Mouse (Mus musculus) megakaryocyte, embryonic 14.5 days (primary cell): ENCODE data around the gene Gm19935. TPM values are rescaled to one million over a fixed set of nuclear protein-coding genes. Genes with fewer than 3 reads are reported as not detected.

Experiments
- H3K27me3 ChIP-seq: replicated peaks from 2 replicates; pipeline ENCODE3; 2012; ENCODE audit warnings: inconsistent platforms
- H3K36me3 ChIP-seq: replicated peaks from 2 replicates; pipeline ENCODE3; 2012; ENCODE audit warnings: low read length, inconsistent platforms, mixed read lengths
- H3K4me1 ChIP-seq: 2 replicates; pipeline ENCODE4 v1.6.1; 2012; ENCODE audit warnings: inconsistent platforms
- H3K4me3 ChIP-seq: replicated peaks from 2 replicates; pipeline ENCODE3; 2012; ENCODE audit warnings: moderate library complexity, mild to moderate bottlenecking, inconsistent platforms
- H3K9me3 ChIP-seq: 2 replicates; pipeline ENCODE4 v1.6.1; 2012; ENCODE audit warnings: inconsistent platforms
- FLI1 ChIP-seq: IDR thresholded peaks from 2 replicates; pipeline ENCODE4 v1.6.1; 2012; ENCODE audit warnings: low read length, inconsistent platforms, mixed read lengths
- GATA1 ChIP-seq: IDR thresholded peaks from 3 replicates; pipeline ENCODE4 v1.6.1; 2012; ENCODE audit warnings: mixed read lengths, low read length, inconsistent platforms, borderline replicate concordance
- polyA plus RNA-seq: library from polyadenylated mRNA; stranded (reverse); fragments of >175 nt; gene quantifications from 2 replicates; pipeline ENCODE4 v1.2.3, GENCODE M21; 2012; ENCODE audit warnings: low replicate concordance; ENCODE audit not compliant: insufficient read depth

Gm19935 gene
- polyA plus RNA-seq, 1 experiment = not detected

DNA sequence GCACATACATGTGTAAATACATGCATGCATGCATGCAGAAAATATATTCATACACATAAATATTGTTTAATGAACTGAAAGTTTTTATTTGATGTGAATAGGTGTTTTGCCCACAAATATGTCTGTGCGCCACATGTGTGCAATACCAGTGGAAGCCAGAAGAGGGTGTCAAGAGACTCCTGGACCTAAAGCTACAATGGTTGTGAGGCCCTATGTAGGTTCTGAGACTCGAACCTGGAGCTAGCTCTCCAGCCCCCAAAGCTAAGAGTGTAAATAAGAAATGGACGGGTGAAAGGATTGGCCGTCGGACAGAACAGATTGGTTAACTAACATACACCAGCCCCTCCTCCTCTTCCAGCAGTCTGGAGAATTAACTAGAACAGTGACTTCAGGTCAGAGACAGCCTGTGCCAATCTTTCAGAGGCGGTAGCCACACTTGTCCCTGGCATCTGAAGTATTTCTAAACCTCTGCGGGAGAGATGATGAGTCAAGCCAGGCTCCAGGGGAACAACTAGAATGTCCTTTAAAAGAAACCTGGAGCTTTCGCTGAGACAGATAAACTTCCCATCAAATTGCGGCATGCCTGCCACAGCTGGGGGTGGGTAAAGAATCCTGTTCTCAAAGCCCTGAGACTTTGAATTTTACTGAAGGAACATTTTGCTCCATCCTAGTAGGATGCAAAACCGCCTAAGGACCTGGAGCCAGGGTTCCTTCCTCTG, 3.4 kb downstream of the Gm19935 start:
- no peak for TF ChIP-seq FLI1
- no peak for TF ChIP-seq GATA1

DNA sequence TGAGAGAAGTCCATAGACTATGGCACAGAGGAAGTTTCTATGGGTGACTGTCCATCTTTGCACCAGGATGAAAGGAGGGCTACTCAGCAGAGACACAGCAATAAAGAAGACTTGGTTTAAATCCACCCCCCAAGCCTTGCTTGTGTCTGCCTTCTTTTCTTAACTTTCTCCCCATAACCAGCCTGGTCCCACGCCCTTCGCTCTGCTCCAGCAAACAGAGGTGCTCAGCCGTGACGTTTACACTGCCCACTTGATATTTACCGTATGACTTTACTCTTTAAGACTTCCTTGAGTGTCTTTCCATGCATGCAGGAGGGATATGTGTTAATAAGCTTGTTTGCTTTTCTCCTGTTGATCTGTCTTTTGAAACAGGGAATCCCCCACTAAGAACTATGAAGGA, 17.7 kb downstream of the Gm19935 start:
- TF ChIP-seq GATA1 (no peak), FLI1 (no peak)
- peaks cover 9% of the 10 kb centered on the region for H3K9me3 ChIP-seq
- peaks cover 21% of the 10 kb centered on the region for H3K4me1 ChIP-seq
- no peaks in the 10 kb centered on the region for H3K36me3 ChIP-seq
- H3K4me3 ChIP-seq = no peak overlapping the region
- no peaks in the 10 kb centered on the region for H3K27me3 ChIP-seq

More for the DNA sequence above, 3.4 kb downstream of the Gm19935 start:
- Histone ChIP-seq H3K9me3 (peaks cover 6% of the 10 kb centered on the region), H3K4me3 (no peak overlapping the region), H3K4me1 (no peaks in the 10 kb centered on the region), H3K27me3 (peaks cover 4% of the 10 kb centered on the region), H3K36me3 (no peaks in the 10 kb centered on the region)

DNA sequence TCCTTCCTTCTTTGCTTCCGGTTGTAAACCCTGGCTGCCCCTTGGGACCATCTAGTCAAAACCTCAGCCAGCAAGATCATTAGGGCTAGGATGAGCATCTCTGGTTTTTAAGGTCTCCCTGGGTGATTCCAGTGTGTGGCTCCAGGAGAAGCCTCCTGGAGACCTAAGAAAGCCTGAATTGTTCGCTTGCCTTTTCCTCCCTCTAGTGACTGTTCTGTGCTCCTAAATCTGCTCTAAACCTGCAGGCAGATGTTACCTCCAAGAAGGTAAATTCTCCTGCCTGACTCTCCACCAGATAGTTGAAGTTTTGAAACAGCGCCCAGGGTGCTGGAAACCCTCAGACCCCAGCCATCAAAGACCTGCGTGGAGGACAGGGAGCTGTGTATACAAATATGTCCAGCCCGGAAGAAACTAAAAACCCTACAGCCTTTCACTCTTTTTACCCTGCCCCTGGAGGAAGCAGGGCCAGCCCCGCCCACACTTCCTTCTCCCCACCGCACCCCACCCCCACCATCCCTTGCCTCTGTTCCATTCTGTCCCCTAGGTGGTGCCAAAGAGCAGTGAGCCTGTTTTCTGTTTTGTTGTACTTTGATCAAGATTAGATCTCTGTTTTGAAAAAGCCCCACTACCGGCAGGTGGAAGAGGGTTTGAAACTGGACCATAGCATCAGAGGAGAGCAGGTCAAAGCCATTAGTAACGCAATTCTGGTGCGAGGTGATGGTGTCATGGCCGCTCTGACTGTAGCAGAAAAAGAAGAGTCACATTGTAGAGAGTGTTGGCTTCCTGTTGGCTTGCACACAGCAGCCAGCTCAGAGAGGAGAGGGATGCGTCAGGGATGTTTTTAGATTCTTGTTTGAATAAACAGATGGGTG, 22.0 kb downstream of the Gm19935 start:
- Histone ChIP-seq H3K4me3 (peak overlapping the region; percentile 89), H3K9me3 (no peaks in the 10 kb centered on the region), H3K36me3 (no peaks in the 10 kb centered on the region), H3K4me1 (peaks cover 22% of the 10 kb centered on the region), H3K27me3 (no peaks in the 10 kb centered on the region)
- TF ChIP-seq FLI1 (no peak), GATA1 (no peak)

- Histone ChIP-seq H3K9me3 (no peaks in the 10 kb centered on the region), H3K36me3 (no peaks in the 10 kb centered on the region), H3K27me3 (no peaks in the 10 kb centered on the region), H3K4me3 (no peak overlapping the region), H3K4me1 (peaks cover 22% of the 10 kb centered on the region)
- no peak for TF ChIP-seq FLI1
- TF ChIP-seq GATA1 = no peak
These were observed 23.5 kb downstream of the Gm19935 start for GRCm38 (mm10) chr8:90793710-90794109.

- Histone ChIP-seq H3K4me1 (peaks cover 22% of the 10 kb centered on the region), H3K4me3 (no peak overlapping the region)
These were observed 25.6 kb downstream of the Gm19935 start for GRCm38 (mm10) chr8:90791616-90792015.

GRCm38 (mm10) chr8:90769791-90770190, 47.4 kb downstream of the Gm19935 start:
- Histone ChIP-seq H3K27me3 (no peaks in the 10 kb centered on the region), H3K36me3 (no peaks in the 10 kb centered on the region), H3K4me3 (no peak overlapping the region), H3K9me3 (no peaks in the 10 kb centered on the region), H3K4me1 (no peaks in the 10 kb centered on the region)
- TF ChIP-seq GATA1 (no peak), FLI1 (no peak)

More at GRCm38 (mm10) chr8:90791616-90792015, 25.6 kb downstream of the Gm19935 start:
- Histone ChIP-seq H3K9me3 (no peaks in the 10 kb centered on the region), H3K27me3 (no peaks in the 10 kb centered on the region), H3K36me3 (no peaks in the 10 kb centered on the region)
- TF ChIP-seq GATA1 = no peak
- no peak for TF ChIP-seq FLI1

Other genes with a start within 250 kb of the Gm19935 start
- gene Chd9, start 11.0 kb upstream of the Gm19935 start, polyA plus RNA-seq = 0.17 and 0.65 TPM in 2 replicates